Mouse (Mus musculus): ENCODE measurements at regions not wholly inside any gene's neighbourhood (a gene's known extent, or its start where the extent isn't known, plus 50 kb on each side); places are given as distances from the start of the nearest gene placed in this dataset.

DNA sequence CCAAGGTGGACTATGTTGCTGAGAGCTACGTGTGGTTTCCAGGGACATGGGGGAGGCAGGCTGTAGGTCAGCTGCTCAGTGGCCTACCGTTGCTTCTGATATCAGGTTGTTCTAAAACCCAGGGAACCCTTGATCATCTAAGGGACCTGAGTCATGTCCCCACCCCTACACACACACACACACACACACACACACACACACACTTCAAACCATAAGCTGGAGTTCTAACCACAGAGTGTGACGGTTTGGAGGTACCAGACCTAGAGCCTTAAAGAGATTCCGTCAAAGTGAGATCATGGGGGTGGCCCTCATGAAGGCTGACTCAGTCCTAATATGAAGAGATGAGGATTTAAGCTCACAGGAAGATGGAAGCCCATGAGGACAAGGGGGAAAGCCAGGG lies 130.8 kb upstream of the Id2 start:
- DNase-seq (ENCODE audit: low spot score) = no peak

DNA sequence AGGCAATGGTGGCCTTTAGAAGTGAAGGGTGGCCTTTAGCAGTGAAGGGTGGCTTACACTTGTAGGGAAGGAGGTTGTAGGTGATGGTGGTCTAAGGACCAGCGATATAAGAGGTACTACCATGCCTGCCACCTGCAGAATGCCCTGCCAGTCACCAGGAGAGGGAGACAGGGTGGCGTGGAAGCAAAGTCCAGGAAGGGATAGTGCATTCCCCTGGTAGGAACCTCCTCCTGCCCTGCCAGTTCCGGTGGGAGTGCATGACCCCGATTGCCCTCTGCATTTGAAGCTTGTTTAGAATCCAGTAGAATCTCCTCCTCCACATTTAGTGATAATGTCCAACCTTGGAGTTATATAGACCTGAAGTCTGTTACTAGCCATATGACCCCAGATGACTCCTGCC lies 127.7 kb upstream of the Id2 start:
- DNase-seq (ENCODE audit: low spot score) = peak; percentile 63

DNA sequence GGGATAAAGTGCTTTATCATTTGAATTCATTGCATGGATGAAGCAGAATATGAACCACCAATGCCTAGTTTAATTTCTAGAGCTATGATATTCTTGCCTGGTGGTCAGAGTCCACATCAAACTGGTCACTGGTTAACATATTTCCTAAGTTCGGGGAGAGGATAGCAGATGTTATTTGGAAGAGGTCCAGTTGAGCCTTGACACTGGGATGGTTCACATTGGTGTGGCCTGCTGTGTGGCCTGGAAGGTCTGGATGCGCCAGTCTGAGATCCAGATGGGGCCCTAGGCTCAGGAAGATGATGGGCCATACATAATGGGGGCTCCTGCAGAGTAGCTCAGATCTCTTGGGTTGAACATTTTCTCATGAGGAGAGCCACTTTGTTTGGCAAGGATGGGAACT lies 127.3 kb upstream of the Id2 start:
- no peak for DNase-seq (ENCODE audit: low spot score)

DNA sequence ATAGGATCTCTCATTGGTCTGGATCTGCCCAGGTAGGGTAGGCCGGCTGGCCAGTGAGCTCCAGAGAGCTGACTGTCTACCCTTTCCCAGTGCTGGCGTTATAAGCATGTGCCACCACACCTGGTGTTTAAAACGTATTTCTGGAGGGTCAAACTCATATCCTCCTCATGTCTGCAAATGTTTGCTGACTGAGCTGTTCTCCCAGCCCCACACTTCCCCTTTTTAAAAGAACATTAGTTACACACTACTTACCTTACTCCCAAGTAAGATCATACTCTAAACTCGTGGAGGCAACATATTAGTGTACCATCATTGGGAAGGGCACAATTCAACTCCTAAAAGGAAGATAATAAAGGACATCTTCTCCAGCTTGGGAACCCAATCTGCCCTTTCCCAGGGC lies 126.6 kb upstream of the Id2 start:
- no peak for DNase-seq (ENCODE audit: low spot score)

DNA sequence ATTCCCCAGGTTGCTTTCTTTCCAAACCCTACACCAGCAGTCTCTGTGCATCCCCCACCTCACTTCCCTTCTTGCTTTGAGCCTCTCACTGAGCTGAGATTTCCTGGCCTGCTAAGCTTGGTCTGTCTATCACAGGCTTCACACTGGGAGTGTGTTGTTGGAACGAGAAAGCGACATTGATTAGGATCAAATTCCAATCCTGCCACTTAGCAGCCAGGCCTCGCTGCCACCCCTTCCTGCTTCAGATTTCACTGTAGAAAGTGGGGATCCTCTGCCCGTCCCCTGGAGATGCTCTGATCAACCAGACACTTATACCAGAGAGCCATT lies 123.8 kb upstream of the Id2 start:
- DNase-seq (ENCODE audit: low spot score) = no peak

DNA sequence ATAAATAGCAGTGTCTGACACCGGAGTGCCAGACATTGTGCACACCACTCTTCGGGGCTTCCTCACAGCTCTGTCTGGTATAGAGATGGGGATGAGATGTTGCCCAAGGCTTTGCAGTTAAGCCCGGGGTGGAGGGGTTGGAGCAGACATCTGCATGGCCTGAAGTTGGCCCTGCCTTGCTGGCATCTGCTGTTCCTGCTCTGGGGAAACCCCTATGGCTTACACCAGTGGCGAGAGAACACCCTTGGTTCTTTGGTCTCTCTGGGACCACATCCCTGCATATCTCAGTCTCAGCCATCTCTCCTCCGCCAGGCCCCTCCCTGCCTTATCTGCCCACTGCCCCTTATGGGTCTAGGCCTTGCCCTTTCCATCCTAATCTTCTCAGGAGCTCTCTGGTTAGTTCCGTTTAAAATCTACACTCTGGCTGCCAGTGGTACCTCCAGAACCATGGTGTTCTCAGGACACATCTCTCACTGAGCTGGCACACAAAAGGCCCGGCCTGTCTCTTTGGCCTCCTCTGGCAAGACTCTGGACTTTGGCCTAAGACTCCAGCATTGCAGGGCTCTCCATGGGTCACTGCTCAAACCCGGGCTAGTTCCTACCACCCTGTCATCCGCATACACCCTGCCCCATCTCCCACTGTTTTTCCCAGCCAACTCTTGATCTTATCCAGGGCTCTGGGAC lies 123.3 kb upstream of the Id2 start:
- no peak for DNase-seq (ENCODE audit: low spot score)

DNA sequence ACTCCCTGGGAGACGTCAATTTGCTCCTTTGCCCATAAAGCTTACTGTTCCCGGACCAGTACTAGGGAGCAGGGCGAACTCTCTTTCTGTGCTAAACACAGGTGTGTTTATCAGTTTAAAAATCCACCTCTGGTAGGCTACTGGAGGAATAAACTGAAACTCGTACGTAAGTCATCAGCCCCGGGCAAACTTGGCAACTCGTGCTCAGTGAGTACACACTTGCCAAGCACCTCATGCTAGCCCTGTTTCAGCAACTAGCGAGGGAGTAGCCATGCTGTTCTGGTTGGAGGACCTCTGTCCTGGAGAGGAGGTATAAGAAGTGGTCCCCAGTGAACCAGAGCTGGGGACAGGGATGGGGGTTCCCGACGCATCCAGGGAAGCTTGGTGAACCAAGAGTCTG lies 122.6 kb upstream of the Id2 start:
- DNase-seq (ENCODE audit: low spot score) = no peak

DNA sequence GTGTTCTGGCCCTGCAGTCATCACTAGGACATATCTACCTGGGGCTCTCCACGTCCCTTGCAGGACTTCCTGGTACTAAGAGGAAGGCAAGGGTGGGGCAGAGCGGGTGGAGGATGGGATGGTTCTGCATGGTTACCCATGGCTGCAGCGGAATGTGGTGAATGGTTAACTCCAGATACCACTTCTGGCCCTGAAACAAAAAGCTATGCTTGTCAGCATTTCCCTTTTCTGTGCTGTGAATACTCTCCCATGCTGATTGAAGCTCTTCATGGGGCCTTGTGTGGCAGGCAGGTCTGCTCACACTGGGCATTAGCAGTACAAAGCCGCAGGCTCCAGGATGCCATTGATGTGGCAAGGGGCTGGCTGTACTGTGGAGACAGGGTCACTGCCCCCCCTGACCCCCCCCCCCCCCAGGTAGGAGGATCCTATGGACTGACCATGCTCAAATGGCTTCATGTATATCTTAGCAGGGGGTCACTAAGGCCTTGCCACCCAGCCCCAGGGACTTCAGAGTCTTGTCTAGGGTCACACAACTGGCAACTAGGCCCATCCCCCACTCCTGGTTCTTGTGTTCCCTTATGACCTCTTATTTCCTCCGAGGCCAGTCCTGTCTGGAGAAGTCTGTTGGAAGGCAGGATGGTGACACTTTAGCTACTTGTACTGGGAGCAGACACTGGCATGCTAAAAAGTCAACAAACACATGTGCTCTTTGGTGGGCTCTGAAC lies 120.0 kb upstream of the Id2 start:
- DNase-seq (ENCODE audit: low spot score) = no peak

DNA sequence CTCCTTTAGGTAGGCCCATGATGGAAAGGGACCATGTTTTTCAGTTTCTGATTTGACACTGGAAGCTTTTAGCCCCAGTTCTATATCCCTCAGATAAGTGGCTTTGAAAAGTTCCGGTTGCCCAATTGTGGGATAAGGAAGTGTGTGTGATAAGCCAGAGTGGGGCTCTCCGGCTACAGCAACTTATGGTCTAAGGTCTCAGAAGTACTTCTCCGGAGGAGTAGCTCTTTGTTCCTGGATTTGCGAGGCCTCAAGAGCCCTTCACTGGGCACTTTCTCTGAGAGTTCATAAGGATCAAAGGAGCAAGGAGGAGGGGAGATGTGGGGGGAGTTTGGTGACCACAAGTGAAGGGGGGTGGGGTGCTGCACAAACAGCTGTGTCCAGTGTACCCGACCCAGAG lies 118.3 kb upstream of the Id2 start:
- DNase-seq (ENCODE audit: low spot score) = no peak

DNA sequence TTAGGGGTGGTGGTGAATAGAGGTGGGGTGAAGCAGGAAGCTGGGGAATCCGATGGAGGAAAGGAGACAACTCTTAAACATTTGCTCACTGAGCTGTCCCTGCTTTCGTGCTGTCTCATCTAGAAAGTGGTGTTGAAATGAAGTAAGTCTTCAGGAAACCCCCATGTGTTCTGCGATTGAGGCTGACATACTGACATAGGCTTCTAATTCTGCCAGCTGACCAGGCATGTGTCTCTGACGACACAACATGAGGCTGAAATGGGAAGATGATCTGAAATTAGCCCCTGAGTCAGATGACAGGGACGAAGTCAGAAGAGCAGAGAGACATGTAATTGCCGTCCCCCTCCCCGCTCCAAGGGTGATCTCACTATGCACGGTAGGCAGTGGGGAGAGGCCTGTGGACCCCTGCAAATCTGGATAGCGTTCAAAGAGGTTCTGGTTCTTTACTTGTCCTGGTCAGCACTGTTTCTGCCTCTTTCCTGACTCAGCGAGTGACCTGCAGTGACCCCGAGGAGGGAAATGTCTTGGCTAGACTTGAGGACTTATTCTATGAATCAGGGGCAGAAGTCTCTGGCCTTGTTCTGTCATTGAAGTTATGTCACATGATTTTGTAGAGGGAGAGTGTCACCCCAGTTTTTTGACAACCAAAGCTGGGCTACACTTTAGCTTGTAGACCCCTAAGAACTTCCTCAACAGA lies 117.0 kb upstream of the Id2 start:
- no peak for DNase-seq (ENCODE audit: low spot score)

DNA sequence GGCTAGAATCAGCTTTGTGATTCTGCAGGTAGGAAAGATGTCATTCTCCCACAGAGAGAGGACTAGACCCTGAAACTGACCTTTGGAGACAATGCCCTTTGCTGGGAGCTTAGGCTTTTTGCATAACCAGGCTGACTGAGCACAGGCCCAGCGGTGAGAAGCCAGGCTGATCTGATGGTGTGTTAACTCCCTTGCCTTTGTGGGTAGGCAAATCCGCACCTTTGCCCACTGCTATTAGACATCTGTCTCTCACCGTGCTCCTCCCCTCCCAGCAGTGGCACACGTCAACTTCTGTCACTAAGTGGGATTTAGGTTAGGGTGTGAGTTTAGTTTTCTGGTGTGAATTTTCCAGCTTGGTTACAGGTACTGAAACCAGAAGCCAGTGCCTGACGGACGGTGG lies 114.4 kb upstream of the Id2 start:
- no peak for DNase-seq (ENCODE audit: low spot score)

DNA sequence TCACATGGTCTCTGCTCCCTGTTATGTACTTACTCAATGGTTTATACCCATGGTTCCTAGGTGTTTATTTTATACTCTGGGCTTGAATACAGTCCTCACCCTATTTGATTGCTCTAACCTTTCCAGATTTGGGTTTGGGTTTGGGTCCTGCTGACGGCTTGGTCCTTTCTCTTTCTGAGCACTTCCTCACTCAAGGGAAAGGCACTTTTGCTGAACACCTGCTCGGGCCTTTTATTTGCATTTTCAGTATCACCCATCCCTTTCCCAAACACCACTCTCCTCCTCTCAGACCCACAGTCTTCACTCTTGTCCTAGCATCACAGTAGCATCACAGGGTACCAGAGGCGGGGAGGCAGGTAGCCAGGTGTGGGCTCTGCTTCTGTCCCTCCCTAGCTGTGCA lies 113.7 kb upstream of the Id2 start:
- no peak for DNase-seq (ENCODE audit: low spot score)

DNA sequence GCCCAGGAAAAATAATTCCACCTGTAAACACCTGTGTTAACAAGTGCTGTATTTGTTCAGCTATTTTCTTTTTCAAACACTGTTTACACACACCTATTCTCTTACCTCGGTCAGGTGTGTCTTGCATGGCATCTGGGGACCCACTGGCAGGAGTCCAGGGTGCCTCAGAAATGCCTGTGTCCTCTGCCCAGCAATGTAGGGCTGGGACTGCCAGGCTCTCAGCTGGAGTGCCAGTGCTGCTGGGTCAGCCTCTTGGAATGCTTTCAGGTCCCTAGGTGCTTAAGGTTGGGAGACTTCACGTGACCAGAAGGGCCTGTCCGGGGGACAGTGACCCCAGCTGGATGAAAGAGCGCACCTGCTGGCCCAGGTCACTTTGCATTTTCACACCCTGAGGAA lies 112.4 kb upstream of the Id2 start:
- DNase-seq (ENCODE audit: low spot score) = no peak

DNA sequence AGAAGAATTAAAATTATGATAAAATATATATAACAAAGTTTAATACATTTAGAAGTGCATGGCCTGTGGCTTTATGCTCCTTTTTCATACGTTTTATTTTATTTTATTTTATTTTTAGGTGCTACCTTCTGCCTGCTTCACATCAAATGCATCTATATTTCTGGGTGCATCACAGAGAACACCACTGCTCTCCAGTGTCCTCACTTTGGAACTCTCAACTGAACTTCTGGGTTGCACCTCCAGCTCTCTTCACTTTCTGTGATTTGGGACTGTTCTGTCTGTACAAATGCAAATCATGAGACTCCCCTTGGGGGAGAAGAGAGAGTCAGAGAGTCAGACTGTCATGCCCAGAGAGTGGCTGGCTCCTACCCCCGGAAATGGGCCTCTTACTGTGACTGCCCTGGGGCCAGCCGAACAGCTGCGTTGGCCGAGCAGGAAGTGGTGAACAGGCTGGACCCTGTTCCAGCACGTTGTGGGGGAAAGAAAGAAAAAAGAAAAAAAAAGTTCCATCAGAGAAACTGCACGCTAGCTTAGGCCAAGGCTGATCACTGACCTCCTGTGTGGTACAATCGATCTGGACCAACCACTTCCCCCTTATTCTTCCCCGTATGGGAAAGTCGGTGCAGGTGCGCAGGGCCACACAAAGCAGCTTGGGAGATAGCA lies 111.9 kb upstream of the Id2 start:
- no peak for DNase-seq (ENCODE audit: low spot score)

DNA sequence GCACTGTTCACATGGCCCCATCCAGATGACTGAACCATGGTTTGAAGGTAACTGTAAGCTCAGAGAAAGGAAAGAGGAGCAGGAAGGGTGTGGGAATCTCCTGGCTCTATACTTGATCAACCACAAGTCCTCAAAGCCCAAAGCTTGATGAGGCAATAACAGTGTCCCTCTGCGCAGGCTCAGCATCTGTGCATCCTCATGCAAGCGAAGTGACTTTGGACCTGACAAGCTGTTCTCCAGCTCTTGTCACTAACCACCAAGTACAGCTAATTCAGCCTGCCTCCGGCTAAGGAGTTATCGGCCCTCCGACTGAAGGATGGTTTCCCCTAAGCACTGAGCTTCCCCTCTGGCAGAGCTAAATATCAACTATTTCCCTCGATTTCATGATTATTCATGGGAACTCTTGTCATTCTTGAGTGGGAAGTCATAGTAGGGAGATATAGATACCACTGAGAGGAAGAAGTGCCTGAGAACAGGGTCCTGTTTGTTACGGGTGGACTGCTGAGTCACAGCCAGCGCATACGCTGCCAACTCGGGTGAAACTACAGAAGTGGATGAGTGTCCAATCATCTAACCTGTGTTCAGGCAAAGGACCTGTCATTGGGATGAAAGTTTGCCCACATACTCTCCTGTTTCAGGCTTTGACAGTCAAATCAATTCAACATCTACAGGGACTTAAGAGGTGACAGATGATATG lies 106.6 kb upstream of the Id2 start:
- no peak for DNase-seq (ENCODE audit: low spot score)

DNA sequence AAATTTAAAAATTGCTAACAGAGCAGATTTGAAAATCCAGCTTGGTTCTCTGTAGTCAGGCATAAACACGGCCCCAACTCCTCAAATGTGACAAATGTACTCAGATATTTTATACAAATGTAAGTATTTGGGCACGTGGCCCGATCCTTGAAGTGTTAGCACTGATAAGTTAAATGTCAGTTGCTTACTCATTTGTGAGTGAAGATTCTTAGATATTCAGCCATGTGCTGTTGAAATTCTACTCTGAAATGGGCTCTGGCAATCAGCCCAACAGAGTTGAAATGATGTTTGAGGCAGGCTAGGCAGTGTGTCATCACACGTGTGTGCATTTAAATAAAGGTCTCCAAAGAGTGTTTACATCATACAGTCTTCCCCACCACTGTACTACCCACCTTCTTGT lies 103.2 kb upstream of the Id2 start:
- no peak for DNase-seq (ENCODE audit: low spot score)

DNA sequence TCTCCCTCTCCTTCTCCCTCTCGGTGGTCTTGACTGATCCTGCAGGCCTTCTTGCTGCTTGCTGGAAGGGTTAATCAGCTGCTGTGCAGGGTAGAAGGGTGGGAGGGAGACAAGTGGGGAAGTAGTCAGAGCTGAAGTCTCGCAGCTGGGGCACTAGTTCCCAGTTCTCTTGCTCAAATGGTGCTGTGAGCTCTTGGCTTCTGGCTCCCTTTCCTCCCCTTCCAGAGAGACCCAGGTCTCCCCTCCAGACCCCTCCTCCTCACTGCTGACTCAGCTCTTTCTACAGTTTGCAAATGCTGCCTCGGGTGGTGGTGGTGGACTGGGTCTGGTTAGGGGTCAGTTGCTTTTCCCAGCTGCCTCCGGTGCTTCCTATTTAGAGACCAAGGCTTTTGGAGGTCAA lies 100.8 kb upstream of the Id2 start:
- DNase-seq (ENCODE audit: low spot score) = no peak

DNA sequence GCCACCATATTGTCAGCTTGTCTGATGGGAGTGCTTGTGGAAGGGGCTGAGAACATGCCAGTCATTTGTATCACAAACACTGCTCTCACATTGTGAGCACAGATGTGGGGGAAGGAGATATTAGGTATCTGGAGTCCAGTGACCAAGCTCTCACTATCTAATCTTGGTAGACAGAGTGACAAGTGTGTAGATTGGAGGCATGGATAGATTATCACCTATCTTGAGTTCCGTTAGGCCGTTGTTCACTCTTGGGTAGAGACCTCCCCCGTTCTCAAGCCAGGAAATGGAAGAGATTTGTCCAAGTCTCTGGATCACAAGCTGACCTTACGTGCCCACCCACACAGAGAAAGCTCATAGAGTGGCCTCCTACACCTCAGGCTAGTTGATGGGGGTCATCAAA lies 99.1 kb upstream of the Id2 start:
- no peak for DNase-seq (ENCODE audit: low spot score)

DNA sequence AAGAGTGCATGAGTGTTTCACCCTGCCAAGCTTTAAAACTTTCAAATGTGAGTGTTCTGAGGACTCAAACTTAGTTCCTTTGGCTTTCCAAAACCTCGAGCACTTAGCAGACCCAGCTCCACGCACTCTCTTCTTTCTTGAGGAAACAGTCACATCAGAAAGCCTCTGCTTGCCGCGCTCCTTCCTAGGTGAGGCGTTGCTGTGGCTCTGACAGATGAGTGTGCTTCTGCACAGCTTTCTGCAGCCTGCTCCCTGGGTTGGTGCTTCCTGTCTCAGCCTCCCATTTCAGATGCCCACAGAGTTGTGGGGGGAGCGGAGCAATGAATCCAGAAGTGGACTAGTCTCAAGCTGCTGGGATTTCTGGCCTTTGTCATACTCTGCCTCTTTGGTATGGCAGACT lies 95.3 kb upstream of the Id2 start:
- no peak for DNase-seq (ENCODE audit: low spot score)

DNA sequence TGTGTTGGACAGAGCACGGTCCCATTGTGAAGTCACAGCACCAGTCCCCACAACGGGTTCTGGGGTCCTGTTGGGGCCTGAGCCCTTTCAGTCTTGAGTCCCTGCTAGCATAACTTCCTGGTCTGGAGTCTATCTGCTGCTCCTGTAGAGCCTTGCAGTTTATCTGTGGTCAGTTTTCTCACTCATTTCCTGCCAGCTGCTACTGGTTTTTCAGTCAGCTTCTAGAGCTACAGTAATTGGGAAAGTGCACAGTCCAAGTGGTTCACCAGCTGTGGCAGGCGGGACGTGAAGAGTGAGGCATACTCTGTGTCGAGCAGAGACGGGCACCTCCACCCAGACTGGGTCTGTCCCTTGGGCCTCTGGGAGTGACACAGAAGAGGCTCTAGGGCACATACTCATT lies 93.4 kb upstream of the Id2 start:
- no peak for DNase-seq (ENCODE audit: low spot score)

DNA sequence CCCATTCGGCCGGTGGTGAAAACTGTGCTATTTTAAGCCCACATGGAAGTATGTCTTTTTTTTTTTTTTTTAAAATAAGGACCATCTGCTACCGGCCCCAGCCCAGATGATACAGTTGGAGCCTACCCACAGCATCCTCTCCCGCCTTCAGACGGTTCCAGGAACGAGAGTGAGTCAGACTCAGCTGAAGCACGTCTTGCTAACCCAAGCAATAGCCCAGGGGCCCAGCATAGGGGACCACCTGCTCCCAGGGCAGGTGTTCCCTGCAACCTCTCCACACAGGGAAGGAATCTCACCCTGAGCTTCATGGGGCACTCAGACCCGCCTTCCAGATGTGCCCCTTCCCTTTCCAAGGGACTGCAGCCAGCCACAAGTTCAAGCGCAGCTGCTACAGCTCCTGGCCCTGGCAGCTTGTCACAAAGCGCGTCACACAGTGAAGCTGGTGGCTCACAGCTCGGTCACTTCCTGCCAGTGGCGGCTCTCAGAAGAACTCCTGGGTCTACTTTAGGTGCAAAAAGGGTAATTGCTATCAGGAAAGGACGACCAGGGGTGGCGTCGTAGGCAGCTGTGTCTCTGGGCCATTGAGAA lies 92.3 kb upstream of the Id2 start:
- no peak for DNase-seq (ENCODE audit: low spot score)

DNA sequence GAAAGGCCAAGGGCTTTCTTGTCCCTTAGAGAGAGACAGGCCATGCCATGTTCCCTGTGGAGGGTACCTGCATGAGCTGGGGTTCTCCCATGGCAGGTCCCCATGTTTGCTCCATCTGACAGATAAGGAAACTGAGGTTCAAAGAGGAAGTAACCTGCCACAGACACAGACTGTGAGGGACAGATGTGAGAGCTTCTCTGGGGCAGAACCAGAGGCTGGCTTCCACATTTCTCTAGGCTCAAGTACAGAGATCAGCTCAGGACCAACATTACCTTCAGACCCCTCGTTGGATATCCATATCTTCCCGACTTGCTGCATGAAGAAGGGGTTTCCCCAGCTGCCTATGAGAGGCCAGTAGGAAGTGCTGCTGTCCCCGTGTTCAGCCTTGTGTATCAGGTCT lies 91.6 kb upstream of the Id2 start:
- no peak for DNase-seq (ENCODE audit: low spot score)

Measured in testis, postnatal 10 days (tissue).